Mouse (Mus musculus) regulatory T cell (primary cell): ENCODE measurements at regions not wholly inside any gene's neighbourhood (a gene's known extent, or its start where the extent isn't known, plus 50 kb on each side); places are given as distances from the start of the nearest gene placed in this dataset.

ENCODE experiments used
- in situ Hi-C: fragments of 300-600 bp; cut with MboI, MseI; formaldehyde crosslinking; loops from one replicate; pipeline ENCODE4 v1.15.1; 2025; ENCODE audit warnings: high pct_unique_total_duplicates

- in situ Hi-C loops: no loop called here
Observed at GRCm38 (mm10) chr11:32908723-32909411, 84.5 kb upstream of the Smim23 start.

GRCm38 (mm10) chr11:32907520-32908233, 83.3 kb upstream of the Smim23 start:
- in situ Hi-C loops: no loop called here

GRCm38 (mm10) chr11:32903970-32904369, 79.6 kb upstream of the Smim23 start:
- in situ Hi-C loops: no loop called here

GRCm38 (mm10) chr11:32903389-32903788, 79.0 kb upstream of the Smim23 start:
- in situ Hi-C loops: no loop called here

- in situ Hi-C loops: no loop called here
Observed at GRCm38 (mm10) chr11:32902923-32903322, 78.5 kb upstream of the Smim23 start.

- in situ Hi-C loops: no loop called here
Observed at GRCm38 (mm10) chr11:32900437-32900836, 76.0 kb upstream of the Smim23 start.

GRCm38 (mm10) chr11:32899604-32900216, 75.3 kb upstream of the Smim23 start:
- in situ Hi-C loops: loop anchor here (10.0 kb wide), 1 partner anchor 1905 kb away; no protein-coding TSS in a partner anchor

GRCm38 (mm10) chr11:32895400-32895799, 71.0 kb upstream of the Smim23 start:
- in situ Hi-C loops: loop anchor here (10.0 kb wide), 1 partner anchor 1901 kb away; no protein-coding TSS in a partner anchor

- in situ Hi-C loops: loop anchor here (5.0 to 10.0 kb wide), 2 partner anchors 104 to 1899 kb away; no protein-coding TSS in a partner anchor
Observed at GRCm38 (mm10) chr11:32893146-32893903, 68.9 kb upstream of the Smim23 start.

- in situ Hi-C loops: loop anchor here (5.0 to 10.0 kb wide), 2 partner anchors 105 to 1898 kb away; no protein-coding TSS in a partner anchor
Observed at GRCm38 (mm10) chr11:32892496-32892895, 68.1 kb upstream of the Smim23 start.

GRCm38 (mm10) chr11:32889248-32889647, 64.8 kb upstream of the Smim23 start:
- in situ Hi-C loops: no loop called here

- in situ Hi-C loops: no loop called here
Observed at GRCm38 (mm10) chr11:32884744-32885143, 60.3 kb upstream of the Smim23 start.

GRCm38 (mm10) chr11:32883062-32883852, 58.9 kb upstream of the Smim23 start:
- in situ Hi-C loops: no loop called here

- in situ Hi-C loops: no loop called here
Observed at GRCm38 (mm10) chr11:32878967-32879366, 54.6 kb upstream of the Smim23 start.
